Mouse (Mus musculus) heart, adult 2 months (tissue): ENCODE results near the gene Pitx3. TPM values are rescaled to one million over a fixed set of nuclear protein-coding genes. Genes with fewer than 3 reads are reported as not detected.
A peak's percentile ranks its signal among the peaks of the same experiment; 100 is the strongest.

Experiments
- DNase-seq, 2 experiments: peaks; one replicate each; pipeline ENCODE4 v3.0.0; 2021
- H3K27ac ChIP-seq: fragments of 200-600 bp; 2 replicates; pipeline ENCODE4 v1.8.1; 2022
- H3K27me3 ChIP-seq: fragments of 200-500 bp; 2 replicates; pipeline ENCODE4 v1.6.1; 2012; ENCODE audit warnings: mild to moderate bottlenecking, low read length, inconsistent platforms, mixed read lengths; ENCODE audit not compliant: control insufficient read depth, insufficient read depth
- H3K36me3 ChIP-seq: fragments of 200-500 bp; 2 replicates; pipeline ENCODE4 v1.6.1; 2012; ENCODE audit warnings: low read length, inconsistent platforms; ENCODE audit not compliant: control insufficient read depth, insufficient read depth
- H3K4me1 ChIP-seq: fragments of 200-500 bp; 2 replicates; pipeline ENCODE4 v1.6.1; 2011; ENCODE audit warnings: low read length; ENCODE audit not compliant: control insufficient read depth, insufficient read depth
- H3K4me3 ChIP-seq: fragments of 200-600 bp; 2 replicates; pipeline ENCODE4 v1.8.1; 2022
- H3K79me2 ChIP-seq: fragments of 200-500 bp; replicated peaks from 2 replicates; pipeline ENCODE4 v1.6.1; 2012; ENCODE audit warnings: mild to moderate bottlenecking, inconsistent platforms, low read length, moderate library complexity, mixed read lengths; ENCODE audit not compliant: control insufficient read depth, insufficient read depth
- H3K9ac ChIP-seq: fragments of 200-500 bp; 2 replicates; pipeline ENCODE4 v1.6.1; 2012; ENCODE audit warnings: low read depth, mild to moderate bottlenecking, control low read depth, inconsistent platforms, low read length, mixed read lengths
- CTCF ChIP-seq: fragments of 200-600 bp; IDR thresholded peaks from 2 replicates; pipeline ENCODE4 v1.8.1; 2022; ENCODE audit warnings: antibody characterized with exemption, mild to moderate bottlenecking, moderate library complexity
- EP300 ChIP-seq: fragments of 200-500 bp; IDR thresholded peaks from 2 replicates; pipeline ENCODE4 v1.6.1; 2011; ENCODE audit warnings: low read depth, low read length, control low read depth; ENCODE audit not compliant: insufficient read depth
- POLR2A ChIP-seq: fragments of 200-500 bp; IDR thresholded peaks from 2 replicates; pipeline ENCODE4 v1.6.1; 2011; ENCODE audit warnings: mild to moderate bottlenecking, low read depth, low read length, control low read depth; ENCODE audit not compliant: insufficient read depth
- WGBS: fragments of 180-500 bp; shearing (Covaris S2); methylation state at CpG from one replicate; pipeline ENCODE4 v1.1.7; 2018; 5-methylcytosine and 5-hydroxymethylcytosine counted together
- intact Hi-C: fragments of 180-260 bp; cut with DNase I; formaldehyde crosslinking; loops from one replicate; pipeline ENCODE4 v1.15.1; 2025
- polyA plus RNA-seq: library from polyadenylated mRNA; depleted of rRNA; stranded (reverse); fragments of >200 nt; gene quantifications from 2 replicates; pipeline ENCODE4 v1.2.3, GENCODE M21; 2012
- total RNA-seq, 2 experiments: library from RNA; stranded (reverse); gene quantifications; 2 replicates each; pipeline ENCODE4 v1.2.3; 2021

Pitx3 gene
- total and polyA plus RNA-seq, 3 experiments = 0.39 to 1.8 (median 1.2) TPM

GRCm38 (mm10) chr19:46136639-46137580 lies 11.2 kb downstream of the Pitx3 start:
- peaks cover 6% of the 10 kb centered on the region for H3K27me3 ChIP-seq
- TF ChIP-seq CTCF (peak; percentile 93), POLR2A (no peak), EP300 (0 out of 2 replicates have a peak, but pooled peaks have one; percentile 18)
- DNase-seq = peak; percentile 74 to 84
- peak overlapping the region; percentile 63 for H3K9ac ChIP-seq
- WGBS = 3% methylated on average over 49 of the region's 49 CpGs
- intact Hi-C loops = no loop called here
- no peaks in the 10 kb centered on the region for H3K79me2 ChIP-seq
- no peak overlapping the region for H3K27ac ChIP-seq
- H3K4me3 ChIP-seq = peak overlapping the region; percentile 58
- H3K4me1 ChIP-seq = peaks cover 2% of the 10 kb centered on the region
- no peaks in the 10 kb centered on the region for H3K36me3 ChIP-seq

- H3K4me3 ChIP-seq = peak overlapping the region; percentile 58
- no peaks in the 10 kb centered on the region for H3K36me3 ChIP-seq
- no peak overlapping the region; the same call in 1 of the 2 replicates for H3K27ac ChIP-seq
- peak; percentile 69 to 73 for DNase-seq
- peak overlapping the region; percentile 63 for H3K9ac ChIP-seq
- intact Hi-C loops = loop anchor here (1.0 to 2.0 kb wide), 2 partner anchors 118 to 173 kb away; no protein-coding TSS in a partner anchor
- peaks cover 6% of the 10 kb centered on the region for H3K27me3 ChIP-seq
- H3K4me1 ChIP-seq = peaks cover 2% of the 10 kb centered on the region
- no peak for TF ChIP-seq POLR2A
- peak; percentile 53 for TF ChIP-seq CTCF
- TF ChIP-seq EP300 = no peak
- under 1% methylated on average over 79 of the region's 79 CpGs for WGBS
- no peaks in the 10 kb centered on the region for H3K79me2 ChIP-seq
Observed at GRCm38 (mm10) chr19:46135789-46136638, 12.1 kb downstream of the Pitx3 start.

GRCm38 (mm10) chr19:46135297-46135696 lies 12.8 kb downstream of the Pitx3 start:
- H3K79me2 ChIP-seq = no peaks in the 10 kb centered on the region
- peaks cover 2% of the 10 kb centered on the region for H3K4me1 ChIP-seq
- H3K4me3 ChIP-seq = peak overlapping the region; percentile 58
- 2% methylated on average over 12 of the region's 12 CpGs for WGBS
- H3K27me3 ChIP-seq = peaks cover 6% of the 10 kb centered on the region
- no peak overlapping the region for H3K9ac ChIP-seq
- DNase-seq = peak; percentile 86 to 92
- H3K27ac ChIP-seq = no peak overlapping the region
- no peaks in the 10 kb centered on the region for H3K36me3 ChIP-seq
- intact Hi-C loops = loop anchor here (1.0 to 2.0 kb wide), 2 partner anchors 119 to 174 kb away; no protein-coding TSS in a partner anchor
- TF ChIP-seq CTCF = no peak; the same call in 1 of the 2 replicates
- TF ChIP-seq EP300 = peak; percentile 93
- no peak for TF ChIP-seq POLR2A

DNA sequence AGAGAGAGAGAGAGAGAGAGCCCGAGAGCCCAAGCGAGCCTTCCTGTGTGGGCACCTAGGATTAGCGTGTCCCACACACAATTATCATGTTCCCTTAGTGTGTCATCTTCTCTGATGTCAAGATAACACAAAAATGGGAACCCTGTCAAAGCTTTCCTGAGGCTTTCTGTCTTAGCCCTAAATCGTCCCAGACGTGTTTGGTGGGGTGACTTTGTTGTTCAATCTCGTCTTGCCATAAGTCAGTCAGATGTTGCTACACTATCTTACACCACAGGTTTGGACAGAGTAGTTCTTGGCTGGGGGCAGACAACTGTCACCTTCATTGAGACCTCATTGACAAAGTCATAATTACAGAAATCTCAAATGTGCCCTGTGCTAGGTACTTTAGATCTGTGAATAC lies 15.5 kb downstream of the Pitx3 start:
- Histone ChIP-seq H3K27ac (no peak overlapping the region), H3K27me3 (peaks cover 9% of the 10 kb centered on the region), H3K4me3 (no peak overlapping the region), H3K9ac (no peak overlapping the region), H3K4me1 (peaks cover 2% of the 10 kb centered on the region), H3K79me2 (no peaks in the 10 kb centered on the region), H3K36me3 (no peaks in the 10 kb centered on the region)
- TF ChIP-seq EP300 (no peak), CTCF (no peak), POLR2A (no peak)
- DNase-seq = no peak
- whole genome bisulfite sequencing = 30% methylated on average over 6 of the region's 6 CpGs
- intact Hi-C loops = no loop called here

GRCm38 (mm10) chr19:46131694-46132525 lies 16.2 kb downstream of the Pitx3 start, which contains the start of gene Elovl3:
TSS of gene Elovl3 (plus strand) at chr19:46131897.
- no peak within 1 kb of the TSS for H3K9ac ChIP-seq
- no peak within 1 kb of the TSS for H3K27ac ChIP-seq
- intact Hi-C loops = no loop called here
- no peaks in the 10 kb centered on the region; the same call in 1 of the 2 replicates for H3K4me1 ChIP-seq
- WGBS = 4% methylated on average over 31 of the region's 31 CpGs
- DNase-seq = peak; percentile 46 to 61
- no peaks in the 10 kb centered on the region for H3K36me3 ChIP-seq
- H3K79me2 ChIP-seq = no peaks in the 10 kb centered on the region
- peaks cover 6% of the 10 kb centered on the region for H3K27me3 ChIP-seq
- H3K4me3 ChIP-seq = peak within 1 kb of the TSS; percentile 26; the same call in 1 of the 2 replicates
- TF ChIP-seq CTCF (no peak), EP300 (no peak), POLR2A (no peak)
